Mouse (Mus musculus) mouse embryonic stem cell (cell line): ENCODE results near the gene Pitx1.

Experiments
- in situ Hi-C, 2 experiments: fragments of 300-500 bp; cut with MboI; formaldehyde crosslinking; loops; 1 replicate in 1 of 2; 3 replicates in 1 of 2; pipeline ENCODE4 v1.14.3; 2019 to 2020; ENCODE audit warnings: low sequenced_read_pairs in 2 of 2, low pct_unique_long_range_greater_than_20kb in 1 of 2, mixed read lengths in 1 of 2; ENCODE audit not compliant: unreplicated experiment in 1 of 2

The Pitx1 gene

DNA sequence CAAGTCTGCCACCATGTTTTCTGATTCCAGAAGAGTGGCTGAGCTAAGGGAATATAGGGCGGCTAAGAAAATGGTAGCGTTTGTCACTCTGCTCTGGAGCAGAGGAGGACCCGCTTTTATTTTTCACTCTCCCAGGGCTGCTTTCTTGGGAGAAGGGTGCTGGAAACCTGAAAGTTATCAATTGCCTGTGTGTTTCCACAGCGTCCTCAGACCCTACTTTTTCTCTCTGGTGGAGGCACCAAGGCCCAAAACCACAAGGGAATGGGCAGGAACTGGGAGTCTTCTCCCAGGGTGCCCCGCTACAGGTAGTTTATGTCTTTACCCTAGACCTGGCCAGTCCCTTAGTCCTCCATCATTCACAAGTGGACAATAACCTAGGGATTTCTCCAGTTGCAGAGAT is 1.3 kb downstream of the Pitx1 start:
- in situ Hi-C loops: loop anchor here in 1 of 2 experiments (5.0 to 25.0 kb wide), 3 partner anchors 418 to 1097 kb away; partner anchors contain the start of genes Gprin1 and Neurog1

DNA sequence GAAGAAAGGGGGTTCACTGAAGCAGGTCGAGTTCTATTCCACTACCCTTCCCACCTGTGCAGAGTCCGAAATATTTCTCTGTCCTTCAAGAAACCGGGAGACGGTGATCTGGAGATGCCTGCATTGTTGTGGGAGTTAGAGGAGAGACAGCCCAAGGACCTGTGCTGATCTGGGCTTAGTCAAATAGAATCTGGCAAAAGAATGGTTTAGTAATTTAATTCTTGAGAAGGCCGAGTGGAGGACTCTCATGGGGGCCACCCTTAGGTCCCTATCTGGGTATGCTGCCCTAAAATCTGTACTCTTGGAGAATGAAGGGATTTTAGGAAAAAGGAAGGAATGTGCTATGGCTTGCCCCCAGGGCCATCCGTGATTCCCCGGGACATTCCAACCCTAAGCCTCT is 2.1 kb downstream of the Pitx1 start:
- in situ Hi-C loops: loop anchor here in 1 of 2 experiments (5.0 to 25.0 kb wide), 3 partner anchors 418 to 1097 kb away; partner anchors contain the start of genes Gprin1 and Neurog1

DNA sequence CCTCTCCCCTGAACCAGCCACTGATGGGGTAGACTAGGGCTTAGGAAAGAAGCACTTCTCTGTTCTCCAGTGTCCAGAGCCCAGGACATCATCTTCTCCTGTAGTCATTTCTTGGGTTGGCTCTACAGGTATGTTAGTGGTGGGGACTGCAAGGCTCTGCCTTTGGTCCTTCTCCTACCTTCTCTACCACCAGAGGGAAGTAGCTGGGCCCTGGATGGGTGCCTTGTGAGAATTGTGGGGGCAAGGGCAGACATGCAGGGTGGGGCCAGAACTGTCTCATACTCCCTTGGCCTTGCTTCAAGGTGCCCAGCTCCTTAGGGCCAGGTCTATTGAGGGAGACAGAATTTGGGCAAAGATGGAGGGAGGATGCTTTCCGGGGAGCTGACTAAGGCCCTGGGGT is 3.4 kb downstream of the Pitx1 start:
- in situ Hi-C loops: loop anchor here in 1 of 2 experiments (5.0 to 25.0 kb wide), 3 partner anchors 420 to 1095 kb away; partner anchors contain the start of genes Gprin1 and Neurog1

DNA sequence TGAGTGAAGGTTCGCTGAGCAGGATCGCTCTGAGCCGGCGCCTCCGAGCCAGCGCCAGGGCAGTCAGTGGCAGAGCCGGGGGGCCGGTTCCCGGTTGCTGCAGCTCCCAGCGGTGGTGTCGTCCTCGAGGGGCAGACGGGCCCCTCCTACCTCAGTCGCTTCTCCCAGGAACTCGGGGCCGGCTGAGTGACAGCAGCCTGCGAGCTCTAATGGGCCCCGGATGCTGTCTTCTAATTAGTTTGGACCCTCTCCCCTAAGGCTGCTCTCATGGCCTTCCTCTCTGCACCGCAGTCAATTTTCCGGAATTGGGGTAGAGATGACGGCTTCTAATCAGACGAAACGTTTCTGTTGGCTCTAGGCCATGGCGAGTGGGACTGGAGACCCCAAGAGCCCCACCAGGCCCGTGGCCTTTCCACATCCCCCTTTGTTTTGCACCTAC is 4.3 kb downstream of the Pitx1 start:
- in situ Hi-C loops: loop anchor here in 1 of 2 experiments (5.0 to 25.0 kb wide), 3 partner anchors 421 to 1094 kb away; partner anchors contain the start of genes Gprin1 and Neurog1

DNA sequence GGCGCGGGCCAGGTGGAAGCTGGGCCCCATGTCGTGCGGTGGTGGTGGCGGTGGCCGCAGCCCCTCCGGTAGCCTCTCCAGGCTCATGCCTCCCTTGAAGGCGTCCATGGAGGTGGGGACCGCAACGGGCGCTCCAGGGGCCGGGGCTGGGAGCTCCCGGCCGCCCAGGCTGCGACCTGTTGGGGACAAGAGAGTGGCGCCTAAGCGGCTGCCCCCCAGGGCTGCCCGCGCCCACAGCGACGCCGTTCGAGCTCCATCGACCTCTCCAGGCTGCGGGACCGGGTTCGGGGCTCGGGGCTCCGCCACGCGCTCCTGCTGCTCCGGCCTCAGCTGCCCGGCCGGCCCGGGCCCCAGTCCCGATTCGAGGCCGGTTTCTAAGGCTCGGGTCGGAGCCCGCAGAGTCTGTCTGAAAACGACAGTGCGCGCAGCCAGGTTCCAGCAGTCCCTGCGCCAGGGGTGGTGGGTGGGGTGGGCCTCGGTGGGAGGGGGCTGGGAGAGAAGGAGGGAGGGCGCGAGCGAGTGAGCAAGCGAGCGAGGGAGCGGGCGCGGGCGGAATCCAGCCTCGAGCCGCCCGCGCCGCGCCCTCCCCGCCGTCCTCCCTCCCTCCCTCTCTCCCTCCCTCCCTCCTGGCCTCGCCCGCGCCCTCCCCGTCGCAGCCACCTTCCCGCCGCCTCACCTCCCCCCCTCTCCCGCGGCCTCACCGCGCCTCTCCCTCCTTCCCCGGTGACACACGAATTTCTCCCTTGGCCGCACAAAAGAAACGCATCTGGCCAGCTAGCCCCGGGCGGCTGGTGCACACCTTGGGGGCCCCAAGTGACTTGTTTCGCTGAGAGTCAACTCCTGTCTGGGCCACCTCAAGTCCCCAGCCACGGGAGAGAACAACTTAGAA is 4.9 kb downstream of the Pitx1 start:
- in situ Hi-C loops: loop anchor here in 1 of 2 experiments (5.0 to 25.0 kb wide), 3 partner anchors 421 to 1094 kb away; partner anchors contain the start of genes Gprin1 and Neurog1

DNA sequence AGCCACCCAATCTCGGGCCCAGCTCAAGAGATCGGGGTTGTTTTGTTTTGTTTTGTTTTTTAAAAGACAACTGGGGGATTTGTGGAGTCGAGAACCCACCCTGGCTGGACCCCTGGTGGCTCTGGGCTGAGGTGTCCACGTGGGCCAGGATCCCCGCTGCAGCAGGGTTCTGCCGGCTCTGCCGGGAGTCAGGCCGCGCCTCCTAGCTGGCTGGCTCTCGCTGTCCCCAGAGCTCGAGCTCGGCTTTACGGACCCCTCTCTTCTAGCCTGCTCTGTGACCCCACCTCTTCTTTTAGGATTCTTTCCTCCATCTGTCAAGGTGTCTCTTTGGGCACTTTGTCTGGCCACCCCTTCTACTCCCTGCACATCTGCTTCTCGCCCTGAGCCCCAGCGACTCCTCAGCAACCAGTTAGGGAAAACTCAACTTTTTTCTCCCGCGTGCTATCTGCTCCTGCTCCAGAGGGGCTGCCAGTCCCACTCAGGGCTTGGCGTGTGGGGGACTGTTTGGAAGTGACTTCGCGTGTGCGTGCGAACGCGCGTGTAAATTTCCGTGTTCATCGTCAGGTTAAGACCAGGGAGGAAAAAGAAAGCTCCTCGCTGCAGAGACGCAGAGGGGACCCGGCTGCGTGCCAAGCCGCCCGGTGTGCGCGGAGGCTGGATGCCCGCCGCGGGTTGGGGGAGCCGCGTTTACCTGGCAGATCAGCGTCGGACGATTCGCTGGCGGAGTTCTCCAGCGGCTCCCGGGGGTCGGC is 5.7 kb downstream of the Pitx1 start:
- in situ Hi-C loops: loop anchor here in 1 of 2 experiments (5.0 to 25.0 kb wide), 3 partner anchors 422 to 1093 kb away; partner anchors contain the start of genes Gprin1 and Neurog1

DNA sequence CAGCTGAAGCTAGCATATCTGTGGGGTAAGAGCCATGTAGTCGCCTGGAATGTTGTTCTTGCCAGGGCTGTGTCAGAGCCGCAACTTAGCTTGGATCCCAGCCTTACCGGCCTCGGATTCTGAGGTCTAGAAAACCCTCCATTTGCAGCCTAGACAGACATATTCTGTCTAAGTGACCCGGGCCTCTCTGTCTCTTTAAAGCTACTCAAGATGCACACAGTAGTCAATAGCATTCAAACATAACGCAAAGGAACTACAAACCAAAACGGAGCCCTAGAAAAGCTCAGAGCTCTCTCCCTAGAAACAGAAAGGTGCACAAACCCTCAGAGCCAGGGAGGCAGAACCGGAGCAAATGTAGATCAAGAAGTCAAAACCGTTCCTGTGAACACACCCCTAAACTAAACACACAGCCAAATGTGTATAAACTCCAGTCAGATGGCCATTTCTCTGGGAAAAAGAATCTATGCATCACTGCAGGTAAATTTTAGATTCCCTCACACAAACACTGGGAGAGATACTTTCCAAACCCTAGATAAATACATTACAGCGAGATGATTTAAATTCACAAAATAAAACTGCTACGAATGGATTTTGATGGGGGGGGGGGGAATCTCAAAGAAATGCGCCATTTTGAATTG is 6.9 kb downstream of the Pitx1 start:
- in situ Hi-C loops: loop anchor here in 1 of 2 experiments (25.0 kb wide), 2 partner anchors 867 to 1092 kb away; partner anchors contain the start of gene Gprin1

DNA sequence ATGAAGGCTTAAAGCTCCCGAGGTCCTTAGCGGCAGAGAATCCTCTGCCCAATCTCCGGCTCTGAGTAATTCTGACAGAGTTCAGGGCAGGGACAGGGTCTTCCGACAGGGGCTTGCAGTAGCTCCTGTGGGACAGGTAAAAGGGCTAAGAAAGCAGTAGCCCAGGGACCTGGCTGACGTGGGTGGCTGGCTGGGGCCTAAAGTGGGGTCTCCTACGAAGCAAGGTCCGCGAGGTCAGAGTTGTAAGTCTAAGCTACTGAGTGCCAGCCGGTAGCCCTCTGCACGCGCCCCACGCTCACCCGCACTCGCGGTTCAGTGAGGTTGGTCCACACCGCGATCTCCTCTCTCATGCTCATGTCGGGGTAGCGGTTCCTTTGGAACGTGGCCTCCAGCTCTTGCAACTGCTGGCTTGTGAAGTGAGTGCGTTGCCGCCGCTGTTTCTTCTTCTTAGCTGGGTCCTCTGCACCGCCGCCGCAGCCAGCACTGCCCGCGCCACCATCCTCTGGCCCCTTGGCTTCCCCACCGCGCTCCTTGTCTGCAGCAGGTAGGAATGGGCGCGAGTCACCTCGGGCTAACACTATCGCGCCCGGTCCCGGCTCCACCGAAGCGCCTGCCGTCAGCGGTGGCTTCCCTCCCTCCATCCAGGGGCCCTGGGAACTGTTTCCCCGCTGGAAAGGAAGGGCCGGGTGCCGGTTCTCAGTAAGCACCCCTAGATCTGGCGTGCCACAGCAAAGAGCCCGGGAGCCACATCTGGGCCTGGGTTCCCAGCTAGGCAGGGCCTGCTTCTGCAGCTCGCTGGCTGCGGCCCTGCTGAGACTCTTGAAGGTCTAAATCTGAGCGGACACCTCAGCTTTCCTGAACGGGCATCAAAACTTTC is 7.6 kb downstream of the Pitx1 start:
- in situ Hi-C loops: loop anchor here in 1 of 2 experiments (25.0 kb wide), 2 partner anchors 866 to 1091 kb away; partner anchors contain the start of gene Gprin1

DNA sequence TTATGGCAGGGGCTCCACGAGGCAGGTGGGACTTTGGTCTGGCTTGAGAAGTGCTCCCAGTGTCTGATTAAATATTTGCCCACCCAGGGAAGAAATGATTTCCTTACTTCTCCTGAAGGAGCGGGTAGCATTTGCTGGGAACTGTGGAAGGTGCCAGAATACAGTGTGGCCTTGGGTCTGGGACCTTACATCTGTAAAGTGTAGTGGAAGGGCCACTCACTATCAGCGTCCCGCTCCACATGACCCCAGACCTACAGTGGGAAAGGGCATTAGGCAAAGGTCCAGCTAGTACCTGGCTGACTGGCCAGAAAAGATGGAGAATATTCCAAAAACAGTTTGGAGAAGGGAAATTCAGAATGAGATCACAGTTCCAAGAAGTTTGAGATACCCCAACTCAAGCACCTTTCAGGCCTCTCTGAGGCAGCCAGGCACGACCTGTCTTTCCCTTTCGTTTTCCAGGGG is 8.3 kb downstream of the Pitx1 start:
- in situ Hi-C loops: loop anchor here in 1 of 2 experiments (25.0 kb wide), 2 partner anchors 865 to 1090 kb away; partner anchors contain the start of gene Gprin1

DNA sequence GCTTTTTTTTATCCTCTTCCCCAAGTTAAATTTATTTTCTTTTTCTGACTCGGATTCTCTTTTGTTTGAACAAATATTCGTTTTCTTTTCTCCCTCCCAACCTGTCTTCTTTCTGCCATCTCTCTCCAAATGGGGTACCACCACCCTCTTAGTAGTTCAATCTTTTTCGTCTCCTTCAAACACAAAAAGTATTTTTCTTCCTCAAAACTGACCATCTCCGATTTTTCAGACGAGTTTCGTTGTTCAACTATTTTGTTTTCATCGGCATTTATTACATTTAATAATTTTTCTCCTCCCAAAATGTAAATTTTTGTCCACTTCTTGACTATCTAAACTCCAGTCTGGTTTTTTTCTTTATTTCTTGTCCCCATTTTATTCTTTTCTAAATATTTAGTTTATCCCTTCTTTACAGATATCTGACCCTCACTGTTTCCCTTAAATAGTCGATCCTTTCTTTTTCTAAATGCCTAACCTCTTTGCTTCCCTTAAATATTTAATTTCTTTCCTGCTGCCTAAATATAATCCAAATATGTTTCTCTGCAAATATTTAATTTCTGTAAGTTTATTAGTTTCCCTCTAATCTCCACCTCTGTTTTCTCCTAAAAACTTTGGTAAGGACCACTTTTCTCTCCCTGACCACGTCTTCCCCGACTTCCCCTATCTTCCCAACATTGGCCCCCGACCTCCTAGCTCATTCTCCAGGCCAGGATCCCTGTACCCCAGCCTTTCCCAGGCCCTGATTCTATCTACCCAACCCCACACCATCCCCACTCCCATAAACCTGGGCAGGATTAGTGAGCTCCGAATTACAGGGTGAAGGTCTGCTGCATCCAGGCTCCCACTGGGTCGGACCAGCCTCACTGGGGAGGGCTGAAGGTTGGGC is 9.0 kb downstream of the Pitx1 start:
- in situ Hi-C loops: loop anchor here in 1 of 2 experiments (25.0 kb wide), 2 partner anchors 865 to 1090 kb away; partner anchors contain the start of gene Gprin1

DNA sequence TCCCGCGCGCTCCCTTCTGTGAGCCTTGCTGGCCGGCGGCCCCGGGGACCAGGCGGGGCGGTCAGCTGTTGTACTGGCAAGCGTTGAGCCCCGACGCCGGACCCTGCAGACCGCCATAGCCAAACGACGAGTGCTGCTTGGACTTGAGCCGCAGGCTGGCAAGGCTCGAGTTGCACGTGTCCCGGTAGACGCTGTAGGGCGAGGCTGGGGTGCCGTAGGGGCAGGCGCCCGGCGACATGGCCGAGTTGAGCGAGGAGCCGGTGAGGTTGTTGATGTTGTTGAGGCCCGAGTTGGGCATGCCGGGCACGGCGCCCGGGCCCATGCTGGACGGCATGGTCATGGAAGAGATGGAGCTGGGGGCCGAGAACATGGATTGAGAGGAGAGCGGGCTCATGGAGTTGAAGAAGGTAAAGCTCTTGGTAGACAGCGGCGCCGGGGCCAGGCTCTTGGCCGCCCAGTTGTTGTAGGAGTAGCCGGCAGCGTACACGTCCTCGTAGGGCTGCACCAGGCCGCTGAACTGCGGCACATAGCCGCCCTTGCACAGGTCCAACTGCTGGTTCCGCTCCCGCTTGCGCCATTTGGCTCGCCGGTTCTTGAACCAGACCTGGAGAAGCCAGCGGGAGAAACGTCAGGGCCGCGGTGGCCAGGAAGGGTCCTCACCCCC is 9.9 kb downstream of the Pitx1 start:
- in situ Hi-C loops: loop anchor here in 1 of 2 experiments (25.0 kb wide), 2 partner anchors 864 to 1089 kb away; partner anchors contain the start of gene Gprin1

DNA sequence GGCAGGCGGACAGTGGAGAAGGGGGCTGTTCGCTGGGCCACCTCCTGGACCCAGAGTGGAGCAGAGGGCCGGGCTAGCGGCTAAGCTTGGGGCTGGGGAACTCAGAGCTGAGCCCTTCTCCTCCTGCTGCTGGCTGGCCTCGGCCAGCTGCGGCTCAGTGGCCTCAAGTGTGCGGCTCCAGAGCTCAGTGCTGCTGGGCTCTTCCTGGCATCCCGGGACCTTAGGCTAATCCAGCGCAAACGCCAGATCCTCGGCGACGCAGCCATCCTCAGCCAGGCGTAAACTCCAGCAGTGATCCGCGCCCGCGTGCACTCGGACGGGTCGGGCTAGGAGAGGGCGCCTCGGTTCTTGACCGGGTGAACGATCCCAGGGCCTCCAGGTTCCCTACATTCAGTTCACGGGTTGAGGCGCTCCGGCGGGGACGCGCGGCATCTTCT is 10.7 kb downstream of the Pitx1 start:
- in situ Hi-C loops: loop anchor here in 1 of 2 experiments (25.0 kb wide), 2 partner anchors 863 to 1088 kb away; partner anchors contain the start of gene Gprin1

DNA sequence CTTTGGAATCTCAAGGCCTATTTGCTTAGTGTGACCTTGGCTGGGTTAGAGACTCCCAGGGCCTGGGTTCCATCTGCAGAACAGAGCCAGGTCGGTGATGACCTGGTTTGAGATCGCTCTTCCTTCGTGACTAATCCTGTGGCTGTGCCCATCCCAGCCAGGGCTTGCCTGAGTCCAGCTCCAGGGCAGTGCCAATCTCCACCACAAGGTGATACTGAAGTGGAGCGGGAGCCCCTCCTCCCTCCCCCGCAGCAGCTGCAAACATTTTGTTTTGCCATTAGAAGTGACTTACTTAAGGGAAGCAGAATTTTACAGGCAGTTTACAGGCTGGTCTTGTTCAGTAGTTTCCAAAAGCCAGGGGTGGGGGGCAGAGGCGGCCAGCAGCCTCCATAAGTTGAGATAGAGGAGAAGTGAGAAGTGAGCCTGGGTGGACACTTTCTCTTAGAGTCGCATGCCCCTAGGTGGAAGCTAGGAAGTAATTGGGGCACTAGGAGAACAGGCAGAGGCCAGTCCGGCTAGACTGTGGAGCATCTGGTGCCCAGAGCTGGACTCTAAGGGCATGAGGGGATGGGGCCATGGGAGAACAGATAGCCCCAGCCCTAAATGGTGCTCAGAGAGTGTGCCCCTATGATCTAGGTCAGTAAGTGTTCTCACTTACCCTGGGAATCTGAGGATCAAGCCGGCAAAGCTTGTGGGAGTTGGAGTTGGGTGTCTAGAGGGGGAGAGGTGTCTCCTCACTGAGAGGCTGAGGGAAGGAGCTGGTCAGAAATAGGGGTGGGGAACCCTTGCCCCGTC is 11.6 kb downstream of the Pitx1 start:
- in situ Hi-C loops: no loop called here

DNA sequence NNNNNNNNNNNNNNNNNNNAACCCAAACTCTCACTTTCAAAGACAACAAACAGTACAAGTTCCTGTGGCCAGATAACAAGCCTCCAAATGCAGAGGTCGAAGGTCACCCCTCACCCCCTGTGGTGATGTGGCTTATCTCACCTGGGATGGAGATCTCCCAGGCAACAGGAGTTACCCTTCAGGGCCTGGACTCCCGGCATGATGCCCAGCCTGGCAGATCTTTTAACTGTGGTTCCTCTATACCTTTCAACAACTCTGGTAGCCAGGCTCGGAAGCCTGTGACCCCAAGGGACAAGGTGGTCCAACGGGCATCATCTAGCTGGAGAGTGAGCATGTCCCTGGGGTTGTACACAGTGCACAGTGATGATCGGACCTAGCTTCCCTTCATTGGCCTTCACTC is 13.5 kb downstream of the Pitx1 start:
- in situ Hi-C loops: no loop called here

DNA sequence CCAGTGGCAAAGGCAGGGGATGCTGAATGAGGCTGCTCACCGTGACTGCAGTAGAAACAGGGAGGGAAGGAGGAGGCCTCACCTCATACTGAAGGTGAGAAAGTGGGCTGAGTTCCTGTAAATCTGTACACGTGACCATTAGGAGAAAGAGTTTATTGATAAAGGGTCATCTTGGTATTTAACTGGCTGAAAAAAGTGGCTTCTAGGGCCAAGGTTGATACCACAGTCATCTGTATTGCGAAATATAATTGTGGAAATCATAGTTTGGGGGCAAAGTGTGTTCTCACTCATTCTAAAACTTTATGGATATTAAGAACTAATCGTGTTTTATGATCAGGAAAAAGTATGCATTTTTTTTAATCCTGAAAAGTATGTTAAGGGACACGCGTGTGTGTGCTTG is 21.2 kb downstream of the Pitx1 start:
- in situ Hi-C loops: no loop called here
